Mouse (Mus musculus) cerebellum, postnatal 4 days (tissue): ENCODE measurements around the gene Tbxa2r.
A peak's percentile ranks its signal among the peaks of the same experiment; 100 is the strongest.

Experiments used
- DNase-seq, 2 experiments: peaks; one replicate each; pipeline ENCODE4 v3.0.0; 2022; ENCODE audit warnings: low spot score in 2 of 2, mixed read lengths in 1 of 2

Gene Tbxa2r

GRCm38 (mm10) chr10:81328386-81328785 lies at the start of gene Tbxa2r:
Tbxa2r (plus strand) TSS chr10:81328731.
- DNase-seq, result no peak

DNA sequence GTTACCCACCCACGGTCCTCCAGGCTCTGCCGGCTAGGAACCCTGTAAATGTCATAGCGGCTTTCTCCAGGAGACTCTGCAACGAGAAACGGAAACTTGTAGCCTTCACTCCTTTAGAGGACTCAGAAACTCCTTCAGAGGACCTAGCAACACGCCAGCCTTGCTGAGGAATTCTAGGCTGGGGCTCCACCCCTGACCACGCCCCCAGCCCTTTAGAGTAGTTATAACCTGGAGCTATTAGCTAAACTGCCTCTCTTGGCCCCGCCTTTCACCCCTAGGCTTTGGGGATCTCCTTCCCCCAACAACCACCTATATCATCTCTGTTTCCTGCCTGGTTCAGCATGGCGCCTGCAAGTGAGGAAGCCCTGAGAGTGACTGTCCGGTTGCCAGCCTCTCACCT lies 49.0 kb upstream of the Tbxa2r start:
- DNase-seq, result no peak

DNA sequence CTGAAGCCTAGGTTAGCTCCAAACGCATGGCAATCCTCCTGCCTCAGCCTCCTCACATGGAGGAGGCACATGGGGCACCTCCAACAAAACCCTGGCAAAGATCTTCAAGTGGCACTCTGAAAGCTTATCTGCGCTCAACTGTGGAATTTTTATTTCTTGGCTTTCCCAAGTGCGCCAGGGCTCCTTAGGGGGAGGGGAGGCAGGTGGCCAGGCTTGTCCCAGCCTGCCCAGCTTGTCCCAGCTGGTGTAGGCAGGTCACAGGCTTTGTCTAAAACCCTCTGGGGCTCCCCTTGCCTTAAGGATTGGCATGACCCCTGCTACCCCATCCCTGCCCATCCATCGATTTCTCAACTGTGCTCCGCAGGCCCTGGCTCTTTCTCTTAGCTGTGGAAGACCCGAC lies 44.3 kb upstream of the Tbxa2r start:
- no peak for DNase-seq

DNA sequence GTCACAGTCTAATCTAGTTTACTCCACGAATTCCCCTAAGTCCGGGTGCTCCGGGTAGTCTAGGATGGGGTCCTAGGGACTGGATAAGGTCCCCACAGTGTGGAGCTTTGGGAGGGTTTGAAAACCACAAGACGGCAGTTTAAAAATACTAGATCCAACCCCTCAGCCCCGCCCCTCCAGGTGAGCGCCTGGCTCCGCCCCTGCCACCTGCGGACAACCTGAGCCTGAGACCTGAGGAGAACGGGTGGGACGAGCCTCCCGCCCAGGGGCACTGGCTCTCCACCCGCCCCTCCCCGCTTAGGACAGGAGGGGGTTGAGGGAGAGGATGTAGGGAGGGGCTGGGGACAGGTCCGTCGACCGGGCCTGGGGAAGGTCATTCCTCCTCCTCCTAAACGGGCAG lies 43.8 kb upstream of the Tbxa2r start:
- no peak for DNase-seq

GRCm38 (mm10) chr10:81285694-81286450 lies 42.7 kb upstream of the Tbxa2r start:
- peak; percentile 87 to 91 for DNase-seq

GRCm38 (mm10) chr10:81286586-81286985 lies 41.9 kb upstream of the Tbxa2r start:
- no peak for DNase-seq

DNA sequence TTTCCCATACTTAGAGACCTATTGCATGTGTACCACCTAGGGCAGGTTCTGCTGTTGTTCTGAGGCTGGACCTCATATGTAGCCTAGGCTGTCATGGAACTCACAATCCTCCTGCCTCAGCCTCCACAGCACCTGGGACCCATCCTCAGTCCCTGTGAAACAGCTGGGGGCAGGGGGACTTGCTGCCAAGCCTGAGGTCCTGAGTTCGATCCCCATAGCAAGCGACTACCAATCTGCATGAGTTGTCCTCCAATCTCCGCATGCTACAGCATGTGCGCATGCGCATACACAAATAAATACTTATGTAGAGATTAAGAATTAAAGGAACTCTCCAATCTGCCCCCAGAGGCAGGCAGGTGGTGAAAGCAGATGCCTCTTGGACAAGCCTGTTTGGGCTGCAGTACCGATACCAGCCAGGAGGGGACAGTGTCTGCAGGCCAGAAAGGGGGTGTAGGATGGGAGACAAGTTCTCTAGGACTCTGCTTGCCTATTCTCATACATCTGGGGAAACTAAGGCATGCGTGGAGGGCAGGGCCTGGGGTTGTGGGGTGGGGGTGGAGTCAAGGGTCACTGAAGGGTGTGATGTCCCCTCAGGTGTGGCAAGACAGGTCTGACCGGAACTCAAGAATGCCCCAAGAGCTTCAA lies 40.9 kb upstream of the Tbxa2r start:
- peak in 1 of 2 experiments; percentile 66 for DNase-seq

DNA sequence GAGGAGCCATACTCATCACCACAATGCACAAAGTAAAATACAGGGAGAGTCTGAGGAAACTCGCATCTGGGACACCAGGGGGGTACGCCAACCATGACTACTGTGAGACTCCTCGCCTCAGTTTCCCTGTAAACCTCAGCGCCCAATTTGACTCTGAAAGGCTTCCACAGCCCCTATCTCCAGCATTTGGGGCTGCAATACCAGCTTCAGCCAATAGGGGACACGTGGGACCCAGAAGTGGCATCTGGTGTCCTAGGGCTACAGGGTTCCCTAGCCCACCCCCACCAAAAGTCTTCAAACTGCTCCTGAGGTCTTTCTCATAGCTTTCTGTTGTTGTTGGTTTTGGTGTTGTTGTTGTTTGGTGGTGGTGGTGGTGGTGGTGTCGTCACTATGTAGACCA lies 39.9 kb upstream of the Tbxa2r start:
- peak in 1 of 2 experiments; percentile 51 for DNase-seq

- DNase-seq, result peak in 1 of 2 experiments; percentile 58
Observed at GRCm38 (mm10) chr10:81289278-81289677, 39.3 kb upstream of the Tbxa2r start.

DNA sequence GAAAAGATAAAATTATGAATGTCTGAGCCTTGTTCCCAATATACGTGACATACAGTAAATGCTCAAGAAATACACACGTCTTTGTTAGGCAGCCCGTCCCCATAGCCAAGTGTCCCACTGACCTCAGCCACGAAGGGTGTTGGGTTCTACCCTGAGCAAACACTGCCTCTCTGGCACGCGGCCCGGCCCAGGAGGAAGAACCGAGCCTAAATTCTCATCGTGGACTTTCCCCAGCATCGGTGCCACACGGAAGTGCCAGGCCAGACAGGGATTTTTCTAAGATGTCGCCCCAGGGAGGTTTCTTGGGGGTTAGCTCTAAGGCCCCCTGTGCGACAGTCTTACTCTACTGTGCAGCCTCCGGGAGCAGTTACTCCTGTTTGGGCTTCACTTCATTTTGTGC lies 38.7 kb upstream of the Tbxa2r start:
- DNase-seq, result no peak

- no peak for DNase-seq
Observed at GRCm38 (mm10) chr10:81290698-81291460, 37.7 kb upstream of the Tbxa2r start.

DNA sequence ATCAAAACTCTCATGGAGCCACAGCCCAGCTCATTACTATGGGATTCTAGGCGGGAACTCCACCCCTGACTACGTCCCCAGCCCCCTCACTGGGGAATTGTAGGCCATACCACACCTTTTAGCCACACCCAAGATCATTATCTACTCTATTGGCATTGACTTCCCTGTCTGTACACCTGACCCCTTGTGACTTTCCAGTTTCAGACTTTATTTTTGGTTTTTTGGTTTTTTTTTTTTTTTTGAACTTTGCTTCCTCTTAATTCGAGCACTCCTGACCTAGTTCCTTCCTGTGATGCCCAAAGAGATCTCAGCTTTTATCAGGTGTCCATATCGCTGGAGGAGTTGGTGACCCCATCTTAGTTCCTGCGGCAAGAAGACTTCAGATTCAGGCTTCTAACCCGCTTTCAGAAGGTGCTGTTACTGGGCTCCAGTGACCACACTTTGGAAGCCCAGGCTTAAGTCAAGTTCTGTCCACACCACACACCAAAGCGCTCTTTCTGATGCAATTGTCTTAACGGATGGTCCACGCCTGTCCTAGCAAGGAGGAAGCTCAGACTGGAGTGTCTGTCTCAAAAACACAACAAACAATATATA lies 36.9 kb upstream of the Tbxa2r start, which contains the start of gene Tjp3:
TSS of gene Tjp3 (minus strand) at position 71 of the 594 bp plus-strand sequence.
- DNase-seq, result no peak

GRCm38 (mm10) chr10:81292554-81293333 lies 35.8 kb upstream of the Tbxa2r start, which contains the start of gene Pip5k1c:
Pip5k1c (plus strand) TSS chr10:81292963.
- DNase-seq, result peak; percentile 97 to 99

DNA sequence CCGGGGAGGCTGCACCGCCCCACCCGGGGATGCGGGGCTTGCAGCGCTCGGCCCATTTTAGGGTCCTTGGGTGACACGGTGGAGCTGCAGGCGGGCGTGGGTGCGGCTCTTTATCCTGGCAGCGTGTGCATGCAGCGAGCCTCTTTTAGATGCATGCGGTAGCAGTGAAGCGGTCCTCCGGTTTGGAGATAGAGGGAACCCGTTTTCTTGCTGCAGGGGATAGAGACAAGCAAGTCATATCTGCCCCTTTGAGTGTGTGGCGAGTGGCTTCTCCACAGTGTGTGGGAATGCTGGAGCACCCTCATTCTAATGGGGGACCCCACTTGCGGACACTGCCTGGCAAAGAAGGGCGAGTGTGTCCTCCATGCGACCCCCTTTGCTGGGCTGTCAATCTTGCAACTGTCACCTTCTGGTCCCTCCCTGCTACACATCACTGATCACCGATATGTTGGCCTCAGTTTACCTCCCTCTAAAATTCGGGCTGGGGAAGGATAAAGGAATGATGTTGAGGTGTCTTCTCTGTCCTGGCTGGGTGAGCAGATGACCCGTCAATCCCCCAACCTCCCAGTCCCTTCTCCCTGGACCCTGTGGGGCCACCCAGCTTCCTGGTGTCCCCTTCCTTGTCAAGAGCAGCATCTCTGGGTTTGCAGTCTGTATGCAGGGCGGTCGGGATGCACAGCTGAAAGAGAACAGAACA lies 35.0 kb upstream of the Tbxa2r start:
- DNase-seq, result no peak

DNA sequence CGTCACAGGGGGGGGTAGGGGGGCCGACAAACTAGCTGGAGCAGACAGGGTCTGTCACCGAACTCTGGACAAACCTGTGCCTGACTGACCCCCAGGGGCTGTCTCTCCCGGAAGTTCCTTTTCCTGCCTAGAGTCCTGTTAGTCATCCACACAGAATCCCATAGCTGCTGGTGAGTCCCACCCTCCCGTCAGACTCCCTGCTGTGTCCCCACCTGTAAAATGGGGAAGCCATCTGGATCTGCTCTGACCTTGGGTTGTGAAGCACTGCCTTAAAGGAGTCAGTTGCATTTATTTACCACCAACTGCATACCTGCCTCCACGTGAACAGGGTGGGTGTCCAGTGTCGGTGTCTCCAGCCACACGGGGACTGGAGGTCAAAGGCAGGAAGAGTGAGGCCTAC lies 34.1 kb upstream of the Tbxa2r start:
- DNase-seq, result no peak

DNA sequence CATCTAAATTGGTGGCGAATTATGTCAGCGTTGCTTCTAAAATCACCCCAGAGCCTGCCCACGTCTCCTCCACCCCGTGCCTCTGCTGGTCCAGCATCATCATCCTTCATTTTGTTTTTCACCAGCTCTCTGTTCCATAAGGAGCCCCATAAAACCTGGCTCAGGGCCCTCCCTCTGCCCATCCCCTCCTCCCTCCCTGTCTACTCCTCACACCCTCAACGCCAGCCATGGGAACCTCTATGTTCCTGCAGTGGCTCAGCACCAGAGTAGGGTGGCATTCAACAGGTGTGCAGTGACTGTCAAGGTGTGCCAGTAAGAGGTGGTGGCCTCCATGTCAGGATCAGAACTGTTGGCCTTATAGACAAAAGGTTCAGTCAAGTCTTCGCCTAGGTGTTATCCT lies 33.3 kb upstream of the Tbxa2r start:
- DNase-seq, result no peak

DNA sequence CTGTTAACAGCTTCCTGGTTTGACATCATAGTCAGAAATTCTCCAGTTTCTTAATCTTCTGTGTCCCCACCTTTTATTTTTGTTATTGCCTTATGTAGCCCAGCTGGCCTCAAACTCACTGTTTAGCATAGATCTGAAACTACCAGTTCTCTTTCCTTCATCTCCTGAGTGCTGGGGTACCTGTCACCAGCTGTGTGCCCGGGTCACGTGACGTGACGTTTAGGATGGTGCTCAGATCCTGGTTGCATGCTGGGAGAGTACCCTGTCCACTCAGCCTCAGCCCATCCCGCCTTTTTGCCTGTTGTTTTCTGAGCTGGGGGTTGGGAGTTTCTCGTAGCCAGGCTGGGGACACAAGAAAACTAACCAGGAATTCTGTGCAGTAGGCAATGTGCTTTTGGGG lies 31.3 kb upstream of the Tbxa2r start:
- DNase-seq, result no peak

DNA sequence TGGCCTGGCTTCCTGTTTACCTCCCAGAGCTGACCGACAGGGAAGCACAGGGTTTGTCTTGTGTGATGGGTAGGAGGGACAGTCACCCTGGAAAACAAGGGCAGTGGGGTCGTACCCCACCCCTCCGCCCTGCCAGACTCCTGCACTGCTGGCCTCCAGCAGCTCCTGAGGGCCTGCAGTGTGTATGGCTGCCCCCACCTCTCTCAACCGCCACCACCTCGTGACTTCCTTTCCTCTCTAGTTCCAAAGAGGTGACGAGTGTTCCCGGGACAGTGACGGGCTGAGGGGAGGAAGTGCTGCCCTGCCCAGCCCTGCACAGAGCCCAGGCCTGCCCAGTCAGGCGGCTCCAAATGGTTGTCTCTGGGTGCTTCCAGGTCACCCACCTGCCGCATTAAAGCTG lies 30.7 kb upstream of the Tbxa2r start:
- DNase-seq, result no peak

DNA sequence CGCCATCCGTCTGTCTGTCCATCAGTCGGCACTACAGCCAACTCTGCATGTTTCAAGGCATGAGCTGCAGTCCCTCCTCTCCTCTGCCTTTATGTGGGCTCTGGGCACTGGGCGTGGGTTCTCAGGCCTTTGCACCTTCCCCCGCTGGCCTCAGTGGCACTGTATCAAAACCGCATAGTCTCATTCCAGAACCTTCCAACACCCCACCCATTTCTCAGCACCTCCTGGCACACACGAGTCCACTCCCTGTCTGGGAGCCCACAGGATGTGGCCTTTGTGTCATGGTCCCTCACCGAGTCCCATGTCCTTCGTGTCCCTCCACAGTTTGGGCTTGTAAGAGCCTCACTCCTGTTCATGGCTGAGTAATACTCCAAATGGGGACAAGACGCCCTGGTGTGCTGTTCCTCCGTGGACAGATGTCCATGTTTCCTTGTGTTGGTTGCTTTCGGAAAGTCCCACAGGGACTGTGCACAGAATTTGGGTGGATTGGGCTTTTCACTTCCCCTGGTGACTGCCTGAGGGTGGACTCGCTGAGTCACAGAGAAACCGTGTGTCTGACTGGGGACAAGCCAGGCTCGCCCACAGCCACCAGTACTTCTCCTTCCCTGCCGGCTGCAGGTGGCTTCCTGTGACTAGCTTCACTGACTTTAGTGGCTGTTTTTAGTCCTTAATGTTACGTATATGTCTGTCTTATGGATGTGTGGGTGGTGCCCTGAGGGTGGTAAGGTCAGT lies 30.0 kb upstream of the Tbxa2r start:
- DNase-seq, result no peak
